Mouse (Mus musculus): ENCODE data around the gene Ambp.

DNA sequence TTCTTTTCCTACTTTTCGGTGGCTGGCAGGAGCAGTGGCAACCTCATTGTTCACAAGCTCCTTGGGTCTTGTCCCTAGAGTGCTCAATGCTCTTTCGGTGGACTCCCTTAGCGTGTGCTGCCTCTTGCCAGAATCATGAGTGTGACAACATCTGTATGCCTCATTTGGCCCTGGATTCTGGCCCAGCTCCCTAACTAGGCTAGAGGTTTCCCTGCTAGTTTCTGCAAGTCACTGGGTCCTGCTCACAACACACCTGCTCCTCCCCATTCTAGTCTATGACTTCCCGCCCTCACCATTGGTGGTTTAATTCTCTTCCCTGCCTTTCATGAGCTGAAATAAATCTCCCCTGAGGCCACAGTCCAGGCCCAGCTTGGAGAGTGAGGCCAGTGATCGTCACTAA, 44.8 kb upstream of the Ambp start:
- TF ChIP-seq GATA1 (IDR thresholded peaks at IDR 0.05; ENCODE audit: borderline replicate concordance, low read length) (no peak), FLI1 (IDR thresholded peaks at IDR 0.05; ENCODE audit: low read length) (no peak)
